Mouse (Mus musculus) embryonic fibroblast, embryonic 13.5 days (primary cell): ENCODE results near the gene Itga11. TPM values are rescaled to one million over a fixed set of nuclear protein-coding genes. Genes with fewer than 3 reads are reported as not detected.
"Not testable (repeated sequence)": the region's sequence is repeated elsewhere in the genome, so short reads cannot be mapped to it uniquely, and the experiment has no call there.

Experiments
- H3K27ac ChIP-seq: 2 replicates; pipeline ENCODE4 v1.5.1; 2012; ENCODE audit warnings: low read length, control low read depth, inconsistent platforms; ENCODE audit not compliant: insufficient read depth
- H3K4me1 ChIP-seq: 2 replicates; pipeline ENCODE4 v1.6.1; 2011; ENCODE audit warnings: low read length; ENCODE audit not compliant: control insufficient read depth, insufficient read depth
- H3K4me3 ChIP-seq: 2 replicates; pipeline ENCODE4 v1.5.1; 2011; ENCODE audit warnings: mild to moderate bottlenecking, control low read depth, low read length; ENCODE audit not compliant: insufficient read depth
- CTCF ChIP-seq: IDR thresholded peaks from 2 replicates; pipeline ENCODE4 v1.5.1; 2011; ENCODE audit warnings: mild to moderate bottlenecking, control low read depth, low read length, moderate library complexity, borderline replicate concordance; ENCODE audit not compliant: insufficient read depth
- POLR2A ChIP-seq: IDR thresholded peaks from 2 replicates; pipeline ENCODE4 v1.6.1; 2011; ENCODE audit warnings: low read depth, mild to moderate bottlenecking, control low read depth, low read length, moderate library complexity
- polyA plus RNA-seq: library from polyadenylated mRNA; stranded (reverse); fragments of >200 nt; gene quantifications from 2 replicates; pipeline ENCODE4 v1.2.4, GENCODE M21; 2011; ENCODE audit warnings: low read depth; ENCODE audit not compliant: missing spikeins, insufficient read length

Itga11 gene
- polyA plus RNA-seq, 1 experiment: 139 TPM

DNA sequence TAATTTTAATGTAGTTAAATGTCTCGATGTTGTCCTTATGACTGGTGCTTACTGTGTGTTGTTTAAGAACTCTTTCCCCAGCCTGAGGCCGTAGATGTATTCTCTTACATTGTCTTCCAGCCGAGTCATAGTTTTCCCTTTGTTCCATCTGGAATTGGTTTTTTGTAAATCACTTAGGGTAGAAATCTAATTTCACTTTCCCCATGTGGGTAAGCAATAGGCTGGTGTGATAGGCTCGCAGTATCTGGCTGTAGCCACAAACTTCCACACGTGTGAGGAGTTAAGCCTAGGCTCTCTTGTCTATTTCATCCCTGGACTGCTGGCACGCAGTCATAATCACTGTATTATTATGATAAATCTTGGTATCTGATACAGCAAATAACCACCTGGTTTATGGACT is 26.9 kb upstream of the Itga11 start:
- Histone ChIP-seq H3K27ac (peak overlapping the region; percentile 79), H3K4me3 (no peak overlapping the region), H3K4me1 (peaks cover 8% of the 10 kb centered on the region; the same call in 1 of the 2 replicates)
- TF ChIP-seq POLR2A (no peak), CTCF (no peak)

DNA sequence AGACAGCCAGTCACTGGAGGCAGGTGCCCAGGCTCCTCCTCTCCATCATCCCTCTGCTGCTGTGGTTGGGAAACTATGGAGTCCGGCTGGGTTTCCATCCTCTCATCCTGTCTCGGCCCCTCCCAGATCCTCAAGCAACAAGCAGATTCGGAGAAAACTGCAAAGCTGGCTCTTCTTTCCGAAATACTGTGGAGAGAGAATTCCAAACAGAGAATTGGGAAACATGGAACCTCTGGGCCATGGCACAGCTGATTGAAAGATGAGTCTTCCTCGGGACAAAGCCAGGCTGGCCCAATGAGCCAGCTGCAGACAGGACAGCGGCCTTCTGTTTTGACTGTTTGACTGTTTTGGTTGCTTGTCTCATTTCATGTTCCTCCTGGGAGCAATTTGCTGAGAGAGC is 23.3 kb upstream of the Itga11 start:
- no peak overlapping the region for H3K4me3 ChIP-seq
- peak overlapping the region; percentile 43; the same call in 1 of the 2 replicates for H3K27ac ChIP-seq
- no peaks in the 10 kb centered on the region; the same call in 1 of the 2 replicates for H3K4me1 ChIP-seq
- TF ChIP-seq CTCF: no peak

DNA sequence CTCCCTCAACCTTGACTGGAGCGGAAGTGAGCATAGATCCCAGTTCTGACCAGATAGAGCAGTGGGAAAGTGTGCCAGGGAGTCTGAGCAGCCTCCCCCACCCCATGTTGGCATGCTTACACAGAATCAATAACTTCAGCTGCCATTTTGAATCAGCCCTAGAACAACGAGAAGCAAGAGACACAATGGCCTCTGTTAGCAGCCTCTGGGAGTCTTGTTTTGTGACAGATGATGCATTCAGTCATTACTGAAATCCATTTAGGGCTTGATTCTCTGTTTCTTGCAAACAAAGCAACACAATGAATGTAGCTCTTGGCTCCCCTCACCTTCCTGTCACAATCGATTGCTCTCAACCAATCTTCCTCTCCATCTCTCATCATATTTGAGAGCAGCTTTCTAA is 19.6 kb upstream of the Itga11 start:
- H3K27ac ChIP-seq: peak overlapping the region; percentile 84
- H3K4me1 ChIP-seq: no peaks in the 10 kb centered on the region; the same call in 1 of the 2 replicates
- TF ChIP-seq CTCF: no peak
- no peak for TF ChIP-seq POLR2A
- H3K4me3 ChIP-seq: no peak overlapping the region

DNA sequence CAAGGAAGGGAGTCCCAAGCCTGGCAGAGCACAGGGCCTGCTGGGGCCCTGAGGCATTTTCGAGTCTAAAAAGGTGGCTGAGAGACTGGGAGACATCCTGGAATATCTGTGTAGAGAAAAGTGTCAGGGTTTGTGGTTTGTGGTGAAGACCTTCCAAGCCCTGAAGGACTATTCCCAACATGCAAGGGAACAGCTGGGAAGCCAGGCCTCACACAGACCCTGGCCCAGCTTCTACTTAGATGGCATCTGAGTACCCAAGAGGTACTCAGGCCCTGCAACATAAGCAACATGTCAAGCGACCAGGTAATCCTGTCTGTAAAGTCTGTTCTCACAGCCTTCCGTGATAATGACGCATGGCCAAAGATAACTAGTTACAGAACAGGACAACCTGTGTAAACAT is 18.6 kb upstream of the Itga11 start:
- Histone ChIP-seq H3K4me1 (no peaks in the 10 kb centered on the region; the same call in 1 of the 2 replicates), H3K4me3 (no peak overlapping the region), H3K27ac (peak overlapping the region; percentile 66)
- TF ChIP-seq POLR2A: no peak
- no peak for TF ChIP-seq CTCF

DNA sequence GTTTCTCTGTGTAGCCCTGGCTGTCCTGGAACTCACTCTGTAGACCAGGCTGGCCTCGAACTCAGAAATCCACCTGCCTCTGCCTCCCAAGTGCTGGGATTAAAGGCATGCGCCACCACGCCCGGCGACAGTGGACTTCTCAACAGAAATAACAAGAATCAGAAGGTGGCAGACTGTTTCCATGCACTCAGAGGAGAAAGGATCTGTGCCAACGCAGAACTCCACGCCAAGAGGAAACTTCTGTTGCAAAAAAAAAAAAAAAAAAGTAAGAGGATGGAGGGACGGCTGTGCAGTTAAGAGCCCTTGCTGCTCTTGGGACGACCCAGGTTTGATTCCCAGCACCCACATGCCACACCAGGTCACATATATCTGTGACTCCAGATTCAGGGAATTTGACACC is 16.7 kb upstream of the Itga11 start:
- not testable (repeated sequence) for H3K4me3 ChIP-seq, H3K4me1 ChIP-seq

DNA sequence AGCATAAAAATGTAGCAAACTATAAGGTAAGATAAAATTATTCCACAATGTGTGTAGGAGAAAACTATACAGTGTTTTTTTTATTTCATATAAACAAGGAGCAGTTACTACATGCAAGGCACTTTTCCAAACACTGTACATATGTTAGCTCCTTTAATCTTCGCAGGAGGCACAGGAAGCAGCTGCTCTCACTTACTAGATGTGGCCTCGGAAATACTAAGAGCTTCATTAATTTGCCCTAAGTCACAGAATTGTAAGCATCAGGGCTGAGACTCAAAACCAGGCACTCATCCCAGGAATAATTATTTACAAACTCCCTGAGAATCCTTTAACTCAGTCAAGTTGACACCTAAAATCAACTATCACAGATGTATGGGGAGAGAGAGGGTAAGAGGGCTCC is 14.2 kb upstream of the Itga11 start:
- Histone ChIP-seq H3K27ac (no peak overlapping the region), H3K4me1 (no peaks in the 10 kb centered on the region; the same call in 1 of the 2 replicates), H3K4me3 (no peak overlapping the region)
- no peak for TF ChIP-seq CTCF
- no peak for TF ChIP-seq POLR2A

More for the DNA sequence above, 16.7 kb upstream of the Itga11 start:
- not testable (repeated sequence) for H3K27ac ChIP-seq

DNA sequence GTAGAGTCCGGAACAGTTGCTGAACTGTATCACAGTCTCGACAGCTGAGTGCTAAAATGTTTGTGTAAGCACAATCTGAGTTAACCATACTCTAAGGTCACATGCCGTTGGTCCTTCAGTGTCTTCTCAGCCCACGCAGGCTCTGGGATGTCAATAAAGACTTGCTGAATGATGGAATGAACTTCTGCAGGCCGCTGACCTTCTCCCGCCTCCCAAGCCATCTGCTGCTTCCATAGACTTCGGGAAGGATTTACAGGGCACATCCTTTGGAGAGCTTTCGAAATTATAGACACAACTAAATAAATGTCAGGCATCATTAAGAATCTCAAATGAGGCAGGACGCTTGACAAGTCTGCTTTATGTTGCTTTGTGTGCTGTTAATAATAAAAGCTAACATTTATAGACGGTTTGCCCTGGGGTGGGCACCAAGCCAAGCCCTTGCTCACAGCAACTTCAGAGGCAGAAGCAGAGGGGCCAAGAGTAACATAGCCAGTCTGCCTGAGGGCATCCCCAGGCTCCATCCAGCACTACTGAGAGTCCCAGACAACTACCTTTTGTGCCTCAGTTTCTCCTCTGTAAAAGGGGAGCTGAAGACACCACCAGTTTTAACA is 13.4 kb upstream of the Itga11 start:
- no peak for TF ChIP-seq CTCF
- no peak for TF ChIP-seq POLR2A
- Histone ChIP-seq H3K4me3 (no peak overlapping the region), H3K4me1 (no peaks in the 10 kb centered on the region), H3K27ac (no peak overlapping the region)

DNA sequence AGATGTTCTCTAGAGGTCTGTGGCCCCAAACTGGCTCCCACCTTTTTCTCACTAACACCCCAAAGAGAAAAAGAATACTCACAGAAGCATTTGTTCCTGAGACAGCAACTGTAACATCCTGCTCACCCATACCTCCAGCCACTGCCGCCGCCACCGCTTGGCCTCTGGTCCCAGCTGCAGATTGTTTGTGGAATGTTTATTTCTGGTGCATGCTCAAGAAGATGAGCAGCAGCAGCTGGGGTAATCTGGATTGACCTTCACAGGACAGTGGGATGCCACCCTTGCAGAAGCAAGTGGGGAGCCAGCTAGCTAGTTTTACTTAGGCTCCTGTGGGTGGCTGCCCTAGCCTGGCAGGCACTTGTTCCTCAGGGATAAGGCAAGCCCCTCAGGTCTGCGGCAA is 11.7 kb upstream of the Itga11 start:
- Histone ChIP-seq H3K27ac (no peak overlapping the region), H3K4me1 (no peaks in the 10 kb centered on the region), H3K4me3 (no peak overlapping the region)
- TF ChIP-seq CTCF: no peak
- no peak for TF ChIP-seq POLR2A

DNA sequence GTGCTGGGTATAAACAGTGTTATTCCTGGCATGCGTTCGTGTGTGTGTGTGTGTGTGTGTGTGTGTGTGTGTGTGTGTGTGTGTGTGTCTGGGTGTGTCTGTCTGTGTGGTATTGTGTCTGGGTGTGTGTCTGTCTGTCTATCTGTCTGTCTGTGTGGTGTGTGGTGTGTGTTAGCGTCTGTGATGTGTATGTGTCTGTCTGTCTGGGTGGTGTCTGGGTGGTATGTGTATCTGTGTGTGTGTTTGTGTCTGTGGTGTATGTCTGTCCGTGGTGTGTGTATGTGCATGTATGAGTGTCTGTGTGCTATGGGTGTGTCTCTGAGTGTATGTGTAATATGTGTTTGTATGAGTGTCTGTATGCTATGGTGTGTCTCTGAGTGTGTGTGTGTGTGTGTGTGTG is 9.1 kb upstream of the Itga11 start:
- Histone ChIP-seq H3K27ac (no peak overlapping the region), H3K4me1 (peaks cover 6% of the 10 kb centered on the region), H3K4me3 (no peak overlapping the region)
- no peak for TF ChIP-seq POLR2A
- no peak for TF ChIP-seq CTCF

DNA sequence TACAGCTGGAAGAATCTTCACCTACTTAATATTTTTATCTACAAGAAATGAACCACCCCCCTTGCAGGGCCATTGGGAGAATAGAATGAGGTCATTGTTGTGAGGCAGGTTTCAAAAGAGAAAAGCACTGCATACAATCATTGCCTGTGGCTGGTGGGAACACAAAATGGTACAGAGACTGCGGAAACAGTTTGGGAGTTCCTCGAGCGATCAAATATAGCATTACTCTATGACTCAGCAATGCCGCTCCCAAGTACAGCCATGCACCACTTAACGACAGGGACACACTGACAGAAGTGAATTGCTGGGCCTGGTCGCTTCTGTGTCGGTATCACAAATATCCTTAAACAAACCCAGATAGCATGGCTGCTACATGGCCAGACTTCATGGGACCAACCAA is 4.4 kb upstream of the Itga11 start:
- TF ChIP-seq POLR2A (no peak), CTCF (no peak)
- Histone ChIP-seq H3K27ac (0 out of 2 replicates have a peak overlapping the region, but pooled peaks have one; percentile 12), H3K4me3 (no peak overlapping the region), H3K4me1 (peaks cover 7% of the 10 kb centered on the region)

DNA sequence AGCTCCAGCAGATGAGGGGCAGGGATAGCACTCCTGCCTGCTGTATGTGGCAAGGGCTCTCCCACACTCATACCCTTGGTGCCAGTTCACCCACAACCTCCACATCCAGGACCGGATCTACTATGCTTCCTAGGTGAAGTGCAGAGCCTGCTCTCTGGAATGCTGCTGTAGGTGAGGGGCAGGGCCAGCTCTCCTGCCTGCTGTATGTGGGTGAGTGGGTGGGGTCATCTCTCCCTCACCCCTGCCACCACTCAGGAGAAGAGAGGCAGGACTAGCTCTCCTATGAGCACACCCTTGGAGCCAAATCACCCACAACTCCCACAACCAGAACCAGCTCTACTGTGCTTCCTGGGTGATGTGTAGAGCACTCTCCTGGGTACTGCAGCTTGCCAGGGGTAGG is 2.5 kb upstream of the Itga11 start:
- TF ChIP-seq CTCF: no peak
- no peak for TF ChIP-seq POLR2A
- Histone ChIP-seq H3K4me1 (peaks cover 7% of the 10 kb centered on the region), H3K4me3 (no peak overlapping the region), H3K27ac (no peak overlapping the region)
